Mouse (Mus musculus): Measurements from ENCODE around the gene Evi2a. TPM values are rescaled to one million over a fixed set of nuclear protein-coding genes. Genes with fewer than 3 reads are reported as not detected.

Gene Evi2a
- polyA plus RNA-seq, 1 experiment = 4.9 TPM

Other genes with a start within 250 kb of the Evi2a start
- gene Gm9964, start 233.7 kb downstream of the Evi2a start, polyA plus RNA-seq (2012; rRNA removed) = not detected in 2 replicates
- gene Nf1, start 190.9 kb downstream of the Evi2a start, polyA plus RNA-seq (2012; rRNA removed) = 5.3 and 9.2 TPM in 2 replicates
- 0.05 and 0.08 TPM in 2 replicates for gene Omg, start 26.5 kb downstream of the Evi2a start, polyA plus RNA-seq (2012; rRNA removed)
- 8.9 and 9.0 TPM in 2 replicates for gene Evi2b, start 6.8 kb downstream of the Evi2a start, polyA plus RNA-seq (2012; rRNA removed)
- gene Evi2, start within 50 bp of the Evi2a start, polyA plus RNA-seq (2012; rRNA removed) = 0.24 and 0.58 TPM in 2 replicates
- 4.7 and 8.7 TPM in 2 replicates for gene Rab11fip4, start 60.6 kb upstream of the Evi2a start, polyA plus RNA-seq (2012; rRNA removed)